Mouse (Mus musculus) olfactory bulb, adult 2 months (tissue): ENCODE results near the gene Dsp.

Experiments used
- CTCF ChIP-seq: fragments of 200-500 bp; IDR thresholded peaks from 2 replicates; pipeline ENCODE4 v1.5.1; 2012; ENCODE audit warnings: low read depth, mild to moderate bottlenecking, low read length, moderate library complexity; ENCODE audit not compliant: insufficient read depth
- POLR2A ChIP-seq: fragments of 200-500 bp; IDR thresholded peaks from 2 replicates; pipeline ENCODE4 v1.6.1; 2012; ENCODE audit warnings: mild to moderate bottlenecking, low read depth, low read length, moderate library complexity; ENCODE audit not compliant: insufficient read depth

DNA sequence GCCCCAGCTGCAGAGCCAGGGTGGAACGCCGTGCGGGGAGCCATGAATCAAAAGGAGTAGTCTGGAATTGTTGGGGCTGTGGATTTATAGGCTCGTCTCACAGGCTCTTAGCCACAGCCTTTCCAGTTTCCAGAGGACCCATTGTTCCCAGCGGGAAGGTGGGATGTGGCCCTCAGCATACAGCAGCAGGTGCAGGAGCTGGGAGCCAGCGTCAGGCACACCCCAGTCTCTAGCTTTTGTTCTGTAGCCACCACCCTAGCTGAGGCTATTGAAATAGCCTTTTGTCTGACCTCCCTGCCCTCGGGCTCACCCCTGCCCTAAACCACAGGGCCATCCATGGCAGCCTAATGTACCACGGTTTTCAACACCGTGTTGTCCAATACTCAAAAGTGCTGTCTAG is 42.0 kb upstream of the Dsp start:
- no peak for TF ChIP-seq POLR2A
- no peak for TF ChIP-seq CTCF
